Mouse (Mus musculus) cerebellum, adult 9-11 months (tissue): ENCODE measurements at regions not wholly inside any gene's neighbourhood (a gene's known extent, or its start where the extent isn't known, plus 50 kb on each side); places are given as distances from the start of the nearest gene placed in this dataset.

ENCODE experiments used
- DNase-seq: peaks from one replicate; pipeline ENCODE4 v3.0.0; 2022

DNA sequence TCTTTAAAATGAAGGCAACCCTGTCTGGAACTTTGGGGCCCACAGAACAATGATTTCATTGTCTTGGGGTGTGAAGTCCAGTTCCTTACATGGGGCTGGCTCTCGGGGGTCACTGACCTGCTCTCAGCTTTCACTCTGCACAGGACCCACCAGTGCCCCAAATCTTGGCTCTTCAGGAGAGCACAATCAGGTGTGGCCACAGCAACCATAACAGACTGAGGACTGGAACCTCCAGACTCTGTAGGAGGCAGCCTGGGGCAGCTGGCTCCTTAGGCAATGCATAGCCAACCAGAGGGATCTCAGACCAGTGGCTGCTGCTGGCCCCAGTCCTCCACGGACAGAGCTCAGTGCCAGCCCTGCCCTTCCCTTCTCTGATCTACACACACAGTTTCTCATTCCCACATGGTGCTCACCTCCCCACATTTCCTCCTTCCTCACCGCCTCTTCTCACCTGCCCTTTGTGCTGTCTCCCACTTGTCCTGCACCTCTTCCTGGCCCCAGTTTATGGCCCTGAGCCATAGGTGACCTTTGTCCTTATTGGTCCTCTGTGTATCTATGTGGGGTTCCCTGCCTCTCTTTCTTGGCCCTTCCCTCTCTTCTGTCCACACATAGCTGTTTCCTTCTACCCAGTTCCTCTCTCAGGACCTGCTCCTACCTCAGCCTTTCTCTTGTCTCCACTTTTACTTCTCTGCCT is 151.9 kb upstream of the Zmiz1 start:
- DNase-seq = peak; percentile 2

- DNase-seq = peak; percentile 6
Measured at GRCm38 (mm10) chr14:25308051-25308450, 150.9 kb upstream of the Zmiz1 start.

- no peak for DNase-seq
Measured at GRCm38 (mm10) chr14:25310671-25311151, 148.3 kb upstream of the Zmiz1 start.

DNA sequence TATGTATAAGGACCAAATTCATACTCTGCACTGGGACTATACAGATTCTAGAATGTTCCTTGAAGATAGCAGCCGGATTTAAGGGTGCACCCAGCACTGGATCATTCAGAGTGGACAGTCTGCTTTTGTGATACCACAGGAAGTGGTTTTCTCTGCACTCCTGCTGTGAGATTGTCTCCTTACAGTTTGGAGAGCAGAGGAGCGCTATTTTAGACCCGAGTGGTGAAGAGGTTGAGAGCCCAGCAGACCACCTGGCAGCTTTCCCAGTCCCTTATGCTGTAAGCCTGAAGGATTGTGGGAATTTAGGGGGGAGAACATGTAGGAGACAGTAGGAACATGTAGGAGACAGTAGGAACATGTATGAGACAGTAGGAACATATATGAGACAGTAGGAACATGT is 147.5 kb upstream of the Zmiz1 start:
- no peak for DNase-seq

- no peak for DNase-seq
Measured at GRCm38 (mm10) chr14:25312135-25312534, 146.8 kb upstream of the Zmiz1 start.

GRCm38 (mm10) chr14:25312814-25313426 is 146.1 kb upstream of the Zmiz1 start:
- no peak for DNase-seq

- no peak for DNase-seq
Measured at GRCm38 (mm10) chr14:25313693-25314240, 145.2 kb upstream of the Zmiz1 start.

DNA sequence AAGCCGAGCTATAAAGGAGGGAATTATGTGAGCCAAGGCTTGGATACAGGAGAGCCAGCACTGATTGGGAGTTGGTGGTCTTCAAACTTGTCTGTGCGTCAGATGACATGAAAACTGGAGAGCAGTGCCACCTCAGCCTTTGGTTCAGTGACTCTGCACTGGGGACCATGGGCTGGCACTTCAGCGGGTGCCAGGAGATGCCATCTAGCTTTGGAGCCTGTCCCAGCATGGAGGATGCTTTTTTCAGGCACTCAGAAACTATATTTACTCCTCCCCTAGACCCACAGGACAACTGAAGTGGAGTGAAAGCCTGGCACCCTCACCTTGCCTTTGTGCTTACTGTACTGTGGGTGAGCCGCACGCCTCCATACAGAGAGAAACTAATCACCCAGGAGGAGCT is 142.5 kb upstream of the Zmiz1 start:
- DNase-seq = no peak

DNA sequence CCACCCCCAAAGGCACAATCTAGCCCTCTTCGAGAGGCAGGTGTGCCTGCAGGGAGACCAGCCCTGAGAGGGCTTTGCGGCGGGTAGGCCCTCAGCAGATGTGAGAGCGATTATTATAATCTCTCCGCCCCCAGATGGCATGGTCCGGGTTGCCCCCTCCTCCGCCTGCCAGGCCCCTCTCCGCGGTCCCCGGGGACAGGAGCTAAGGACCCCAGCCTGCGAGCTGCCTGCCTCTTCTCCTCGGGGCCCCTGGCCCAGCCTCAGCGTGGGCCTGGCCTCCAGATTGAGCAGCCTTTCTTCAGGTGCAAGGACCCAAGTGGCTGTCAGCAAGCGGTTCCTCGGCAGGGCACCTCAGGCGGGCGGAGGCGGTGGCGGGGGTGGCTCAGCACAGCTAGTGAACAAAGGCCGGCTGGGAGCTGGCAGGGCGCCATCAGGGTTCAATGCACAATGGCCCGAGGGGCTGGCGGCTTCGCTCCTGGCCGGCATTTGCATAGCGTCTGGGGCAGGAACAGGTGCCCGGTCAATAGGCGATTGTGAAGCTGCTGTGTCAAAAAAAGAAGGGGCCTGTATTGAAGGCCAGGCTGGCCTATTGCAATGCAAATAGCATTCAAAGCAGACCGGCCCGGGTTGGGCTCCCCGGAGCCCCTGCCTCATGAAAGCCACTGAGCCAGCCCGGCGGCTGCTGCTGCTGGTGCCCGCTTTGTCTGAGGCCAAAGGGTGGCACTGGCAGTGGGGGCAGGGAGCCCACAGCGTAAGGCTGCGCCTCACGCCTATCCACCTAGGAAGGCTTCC is 141.1 kb upstream of the Zmiz1 start:
- DNase-seq = peak; percentile 74

- DNase-seq = no peak
Measured at GRCm38 (mm10) chr14:25318909-25319308, 140.1 kb upstream of the Zmiz1 start.

- no peak for DNase-seq
Measured at GRCm38 (mm10) chr14:25320141-25320540, 138.8 kb upstream of the Zmiz1 start.

- no peak for DNase-seq
Measured at GRCm38 (mm10) chr14:25323542-25324484, 135.2 kb upstream of the Zmiz1 start.

GRCm38 (mm10) chr14:25325887-25326286 is 133.1 kb upstream of the Zmiz1 start:
- DNase-seq = no peak

- no peak for DNase-seq
Measured at GRCm38 (mm10) chr14:25328230-25328629, 130.8 kb upstream of the Zmiz1 start.

GRCm38 (mm10) chr14:25334186-25334585 is 124.8 kb upstream of the Zmiz1 start:
- no peak for DNase-seq

GRCm38 (mm10) chr14:25336875-25337274 is 122.1 kb upstream of the Zmiz1 start:
- DNase-seq = no peak

DNA sequence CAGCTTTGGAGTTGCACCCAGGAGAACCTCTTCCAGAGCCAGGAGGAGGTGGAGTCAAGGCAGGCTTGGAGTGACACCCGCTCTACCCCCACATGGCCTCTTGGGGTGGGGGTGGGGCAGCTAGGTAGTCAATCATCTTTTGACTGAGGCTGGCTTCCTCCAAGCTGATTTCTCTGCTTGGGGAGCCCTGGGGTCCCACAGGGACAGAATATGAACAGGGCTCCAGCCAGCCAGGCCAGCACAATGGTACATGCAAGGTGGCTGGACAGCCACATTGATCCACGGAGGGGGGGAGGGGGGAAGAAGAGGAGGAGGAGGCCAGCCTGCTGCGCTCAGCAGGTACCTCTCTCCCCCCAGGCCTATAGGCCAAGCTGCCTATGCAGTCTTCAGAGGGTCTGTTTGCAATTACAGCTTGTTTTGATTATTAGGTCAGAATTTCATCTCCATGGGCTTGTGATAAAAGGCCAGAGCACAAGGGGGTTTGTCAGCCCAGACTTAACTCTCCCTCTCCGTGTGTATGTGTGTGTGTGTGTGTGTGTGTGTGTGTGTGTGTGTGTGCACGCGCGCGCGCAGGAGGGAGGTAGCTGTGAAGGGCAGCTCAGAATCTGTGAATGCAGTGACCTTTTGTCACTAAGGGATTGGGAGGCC is 120.5 kb upstream of the Zmiz1 start:
- no peak for DNase-seq

- DNase-seq = no peak
Measured at GRCm38 (mm10) chr14:25340845-25341244, 118.1 kb upstream of the Zmiz1 start.

DNA sequence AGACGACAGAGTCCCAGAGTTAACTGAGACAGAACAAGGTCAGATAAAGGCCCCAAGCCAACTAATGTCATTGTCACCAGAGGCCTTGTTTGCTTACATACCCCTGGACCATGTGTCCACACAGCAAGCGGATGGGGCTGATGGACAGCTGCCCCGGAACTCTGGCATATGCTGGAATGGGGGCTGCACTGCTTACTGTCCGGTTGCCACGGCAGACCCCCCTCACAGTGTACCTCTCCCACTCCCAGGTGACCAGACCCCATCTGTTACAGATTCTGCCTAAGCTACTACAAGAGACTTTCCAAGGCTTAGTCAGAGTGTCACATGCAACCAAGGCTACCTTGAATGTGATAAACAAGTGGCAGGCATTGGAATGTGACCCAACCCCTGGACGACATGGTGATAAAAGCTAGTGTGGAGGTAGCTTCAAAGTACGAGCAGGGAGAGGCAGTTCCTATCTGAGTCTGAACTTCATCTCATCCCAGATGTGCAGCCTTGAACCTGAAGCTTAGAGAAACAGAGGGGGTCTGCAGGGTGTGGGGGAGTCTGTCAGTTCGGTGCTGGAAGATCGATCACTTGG is 117.0 kb upstream of the Zmiz1 start:
- no peak for DNase-seq

- DNase-seq = no peak
Measured at GRCm38 (mm10) chr14:25342865-25343565, 116.0 kb upstream of the Zmiz1 start.

GRCm38 (mm10) chr14:25345995-25346394 is 113.0 kb upstream of the Zmiz1 start:
- peak; percentile 74 for DNase-seq
